Mouse (Mus musculus) heart, embryonic 10.5 days (tissue): ENCODE measurements at regions not wholly inside any gene's neighbourhood (a gene's known extent, or its start where the extent isn't known, plus 50 kb on each side); places are given as distances from the start of the nearest gene placed in this dataset.

Experiments used
- DNase-seq: peaks from one replicate; pipeline ENCODE4 v3.0.0-alpha.2; 2017; ENCODE audit warnings: low spot score
- H3K27ac ChIP-seq: fragments of 300-500 bp; sonication (generic); 2 replicates; pipeline ENCODE4 v1.5.1; 2016; ENCODE audit warnings: mild to moderate bottlenecking
- H3K27me3 ChIP-seq: fragments of 300-500 bp; sonication (generic); 2 replicates; pipeline ENCODE4 v1.6.1; 2016; ENCODE audit warnings: mild to moderate bottlenecking; ENCODE audit not compliant: poor library complexity, insufficient read depth, severe bottlenecking
- H3K36me3 ChIP-seq: fragments of 300-500 bp; sonication (generic); 2 replicates; pipeline ENCODE4 v1.6.1; 2016; ENCODE audit warnings: mild to moderate bottlenecking, moderate library complexity
- H3K4me1 ChIP-seq: fragments of 300-500 bp; sonication (generic); 2 replicates; pipeline ENCODE4 v1.6.1; 2016; ENCODE audit warnings: mild to moderate bottlenecking
- H3K4me3 ChIP-seq: fragments of 300-500 bp; sonication (generic); 2 replicates; pipeline ENCODE4 v1.5.1; 2016; ENCODE audit warnings: mild to moderate bottlenecking, moderate library complexity
- H3K9me3 ChIP-seq: fragments of 300-500 bp; sonication (generic); 2 replicates; pipeline ENCODE4 v1.6.1; 2016; ENCODE audit warnings: mild to moderate bottlenecking, moderate library complexity
- WGBS: fragments of 180-500 bp; shearing (Covaris S2); methylation state at CpG from one replicate; pipeline ENCODE4 v1.1.7; 2016; 5-methylcytosine and 5-hydroxymethylcytosine counted together

DNA sequence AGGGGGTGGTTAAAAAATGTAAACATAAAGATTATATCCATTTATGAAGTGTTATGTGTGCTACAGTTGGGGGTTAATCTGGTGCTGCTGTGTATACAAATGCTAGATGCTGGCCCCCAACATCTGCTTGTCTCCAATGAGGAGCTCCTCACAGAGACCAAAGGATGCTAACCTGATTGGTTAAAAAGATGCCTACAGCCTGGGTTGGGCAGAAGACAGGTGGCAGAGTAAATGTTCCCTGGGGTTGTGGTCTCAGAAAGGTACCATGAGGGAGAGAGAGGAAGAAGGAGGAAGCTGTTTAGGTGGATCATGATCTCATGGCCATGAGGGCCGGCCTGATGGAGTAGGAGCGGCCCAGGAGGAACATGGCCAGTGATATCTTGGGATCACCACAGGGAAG lies 133.0 kb upstream of the Dyrk2 start:
- DNase-seq = no peak
- no peak overlapping the region for H3K27ac ChIP-seq
- whole genome bisulfite sequencing = 83% methylated on average over 2 of the region's 2 CpGs
- H3K4me3 ChIP-seq = no peak overlapping the region
- H3K9me3 ChIP-seq = no peaks in the 10 kb centered on the region
- H3K36me3 ChIP-seq = no peaks in the 10 kb centered on the region
- 0 out of 2 replicates have a peak, but pooled peaks cover 3% of the 10 kb centered on the region for H3K4me1 ChIP-seq
- H3K27me3 ChIP-seq = no peaks in the 10 kb centered on the region

DNA sequence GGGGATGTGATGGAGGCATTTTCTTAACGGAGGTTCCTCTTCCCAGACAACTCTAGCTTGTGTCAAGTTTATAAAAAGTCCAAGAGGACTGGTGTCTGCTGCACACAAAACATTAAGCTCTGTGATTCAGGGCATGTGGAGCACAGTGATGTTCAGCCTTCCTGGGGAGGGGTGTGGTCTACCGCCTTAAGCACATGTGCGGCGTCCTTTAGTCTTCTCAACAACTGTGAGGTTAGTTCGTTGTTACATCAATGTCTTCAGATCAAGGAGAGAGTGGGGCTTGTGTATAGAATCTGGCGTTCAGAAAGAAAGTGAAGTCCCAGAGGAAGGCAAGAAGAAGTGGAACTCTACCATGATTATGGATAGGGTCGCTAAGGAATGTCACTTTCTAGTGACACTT lies 131.9 kb upstream of the Dyrk2 start:
- Histone ChIP-seq H3K36me3 (no peaks in the 10 kb centered on the region), H3K27me3 (no peaks in the 10 kb centered on the region), H3K9me3 (no peaks in the 10 kb centered on the region), H3K27ac (no peak overlapping the region), H3K4me1 (0 out of 2 replicates have a peak, but pooled peaks cover 3% of the 10 kb centered on the region), H3K4me3 (no peak overlapping the region)
- no peak for DNase-seq
- WGBS = 86% methylated on average over 7 of the region's 7 CpGs

DNA sequence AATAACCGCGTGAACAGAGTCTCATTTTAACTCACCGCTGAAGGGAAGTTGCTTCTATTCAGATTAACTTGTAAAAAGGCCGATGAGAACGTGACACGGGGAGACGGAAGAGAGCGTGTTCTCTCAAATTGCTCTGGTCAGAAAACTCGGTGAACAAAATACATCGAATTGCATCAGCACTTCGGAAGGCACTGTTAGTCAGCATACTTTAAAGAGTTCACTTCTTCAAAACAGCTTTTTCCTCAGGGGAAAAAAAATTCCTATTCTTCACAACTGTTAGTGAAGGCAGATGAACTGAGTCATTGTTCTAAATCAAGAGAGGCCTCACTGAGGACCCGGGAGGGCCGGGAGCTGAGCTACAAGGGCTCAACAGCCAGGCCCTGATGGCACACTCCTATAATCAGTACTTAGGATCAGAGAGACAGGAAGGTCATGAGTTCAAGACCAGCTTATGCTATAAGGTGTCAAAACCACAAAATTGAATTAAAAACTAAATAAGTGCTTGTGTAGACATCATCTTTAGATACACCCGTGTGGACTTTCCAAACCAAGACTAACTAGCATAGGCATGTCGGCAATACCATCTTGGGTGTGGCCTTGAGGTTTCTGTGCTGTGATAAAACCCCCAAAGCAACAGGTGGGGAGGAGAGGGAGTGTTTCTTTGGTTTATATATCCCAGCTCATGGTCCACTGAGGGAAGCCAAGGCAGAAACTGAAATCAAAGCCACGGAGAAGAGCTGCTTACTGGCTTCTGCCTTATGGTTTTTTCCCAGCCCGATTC lies 131.2 kb upstream of the Dyrk2 start:
- Histone ChIP-seq H3K4me1 (0 out of 2 replicates have a peak, but pooled peaks cover 3% of the 10 kb centered on the region), H3K36me3 (no peaks in the 10 kb centered on the region), H3K9me3 (no peaks in the 10 kb centered on the region), H3K27me3 (no peaks in the 10 kb centered on the region), H3K4me3 (no peak overlapping the region), H3K27ac (no peak overlapping the region)
- 87% methylated on average over 17 of the region's 17 CpGs for WGBS
- DNase-seq = no peak

DNA sequence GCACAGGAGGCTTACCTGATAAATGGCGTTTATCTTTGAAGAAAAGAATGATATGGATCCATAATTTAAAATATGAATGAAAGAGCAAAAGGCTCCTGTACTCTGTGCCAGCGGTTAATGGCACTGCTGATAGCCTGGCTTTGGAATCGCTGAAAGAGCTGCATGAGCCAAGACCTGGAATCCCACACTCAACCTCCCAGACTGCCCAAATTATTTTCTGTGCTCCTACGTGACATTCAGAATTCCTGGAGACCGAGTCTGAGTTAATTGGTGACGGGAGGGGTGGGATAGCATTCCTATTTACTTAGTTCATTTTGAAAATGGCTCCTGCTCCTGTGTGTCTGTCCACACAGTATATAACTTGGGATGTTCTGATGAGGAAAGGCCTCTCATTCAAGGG lies 129.0 kb upstream of the Dyrk2 start:
- WGBS = 70% methylated on average over 6 of the region's 6 CpGs
- Histone ChIP-seq H3K36me3 (no peaks in the 10 kb centered on the region), H3K4me1 (peaks cover 10% of the 10 kb centered on the region), H3K27me3 (no peaks in the 10 kb centered on the region), H3K9me3 (no peaks in the 10 kb centered on the region), H3K4me3 (no peak overlapping the region), H3K27ac (no peak overlapping the region)
- no peak for DNase-seq

DNA sequence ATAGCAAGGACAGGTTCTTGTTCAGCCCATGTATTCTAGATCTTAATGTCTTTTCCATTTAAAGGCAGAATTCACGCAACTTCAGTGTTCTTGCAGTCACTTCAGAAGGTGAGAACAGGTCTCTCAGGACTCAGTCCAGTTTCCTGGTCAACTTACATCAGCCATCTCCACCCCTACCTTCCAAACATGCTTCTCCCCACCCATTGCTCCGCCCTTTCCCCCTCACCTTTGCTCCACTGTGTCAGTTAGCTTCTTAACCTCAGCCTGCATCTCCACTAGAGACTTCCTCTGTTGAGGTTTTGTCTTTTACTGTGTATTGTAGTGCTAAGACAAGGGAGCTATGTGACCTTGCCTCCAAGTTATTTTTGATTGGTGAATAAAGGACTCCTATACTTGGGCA lies 127.0 kb upstream of the Dyrk2 start:
- peaks cover 8% of the 10 kb centered on the region for H3K4me1 ChIP-seq
- 89% methylated on average over 2 of the region's 2 CpGs for WGBS
- H3K36me3 ChIP-seq = no peaks in the 10 kb centered on the region
- no peaks in the 10 kb centered on the region for H3K27me3 ChIP-seq
- H3K9me3 ChIP-seq = no peaks in the 10 kb centered on the region
- H3K4me3 ChIP-seq = no peak overlapping the region
- H3K27ac ChIP-seq = no peak overlapping the region
- no peak for DNase-seq

DNA sequence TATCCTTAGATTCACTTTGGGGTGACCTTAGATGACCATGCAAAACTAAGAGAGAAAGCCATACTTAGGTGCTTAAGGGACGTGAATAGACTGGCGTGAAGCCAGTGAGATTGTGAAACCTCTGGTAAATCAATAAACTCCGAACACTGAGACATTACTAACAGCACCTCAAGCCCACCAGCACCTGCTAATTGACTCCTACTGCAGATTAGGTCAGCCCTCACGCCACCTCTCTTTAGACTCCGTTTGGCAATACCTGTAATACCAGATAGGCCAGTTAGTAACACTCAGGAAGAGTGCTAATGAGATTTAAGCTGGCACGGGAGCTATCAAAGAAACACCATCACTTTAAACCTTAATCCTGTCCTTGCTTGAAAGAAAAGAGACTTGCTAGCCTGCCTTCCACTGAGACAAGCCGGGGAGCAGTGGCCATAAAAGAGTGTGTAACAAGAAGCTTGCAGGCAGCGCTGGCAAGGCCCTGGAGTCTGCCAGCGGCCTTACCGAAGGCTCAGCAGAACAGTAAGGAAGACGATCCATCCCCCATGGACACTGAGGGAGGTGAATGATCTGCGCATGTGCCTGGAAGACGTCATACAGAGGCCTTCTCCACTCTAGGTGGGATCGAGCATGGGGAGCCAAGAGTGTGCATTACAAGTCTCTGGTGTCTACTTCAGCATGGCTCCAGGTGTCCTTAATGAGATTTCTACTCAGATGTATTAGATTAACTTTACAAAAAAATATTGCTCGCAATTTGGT lies 124.0 kb upstream of the Dyrk2 start:
- Histone ChIP-seq H3K9me3 (no peaks in the 10 kb centered on the region), H3K4me1 (peaks cover 11% of the 10 kb centered on the region), H3K27me3 (no peaks in the 10 kb centered on the region), H3K27ac (no peak overlapping the region), H3K4me3 (no peak overlapping the region), H3K36me3 (no peaks in the 10 kb centered on the region)
- 54% methylated on average over 15 of the region's 15 CpGs for WGBS
- DNase-seq = no peak

DNA sequence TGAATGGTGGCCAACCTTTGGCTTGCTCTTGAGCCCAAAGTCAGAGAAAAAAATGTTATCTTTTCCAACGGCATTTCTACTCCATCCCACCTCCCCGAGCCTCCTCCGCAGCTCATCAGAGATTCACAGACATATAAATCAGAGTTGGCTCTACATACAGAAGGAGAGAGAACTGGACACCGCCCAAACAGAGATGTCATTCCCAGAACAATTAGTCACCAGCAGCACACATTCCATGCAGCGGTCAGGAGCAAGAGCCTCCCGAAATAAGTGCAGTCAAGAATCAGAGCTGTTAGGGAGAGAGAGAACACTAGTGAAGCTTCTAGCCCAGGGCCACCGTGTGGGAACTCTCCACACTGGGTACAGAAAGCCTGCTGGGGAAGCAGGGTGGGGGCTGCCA lies 121.2 kb upstream of the Dyrk2 start:
- no peak for DNase-seq
- 60% methylated on average over 7 of the region's 7 CpGs for WGBS
- H3K27me3 ChIP-seq = no peaks in the 10 kb centered on the region

DNA sequence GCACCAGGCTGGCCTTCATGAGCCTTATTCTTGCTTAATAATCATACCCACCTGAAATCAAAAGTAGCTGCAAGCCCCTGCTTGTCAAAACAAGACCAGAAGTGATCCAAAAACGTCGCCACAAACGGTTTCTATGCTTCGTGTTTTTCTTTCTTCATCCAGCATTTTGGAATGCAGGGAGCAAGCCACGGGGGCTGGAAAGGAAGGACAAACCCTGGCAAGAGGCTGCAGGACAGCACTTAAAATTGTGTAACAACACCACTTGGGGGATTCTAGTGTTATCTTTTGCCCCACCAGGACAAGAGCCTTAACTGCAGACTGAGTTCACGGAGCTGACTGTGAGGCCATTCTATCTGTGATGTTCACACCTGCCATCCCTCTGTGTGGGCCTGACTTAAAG lies 120.5 kb upstream of the Dyrk2 start:
- H3K27ac ChIP-seq = no peak overlapping the region
- H3K27me3 ChIP-seq = no peaks in the 10 kb centered on the region
- H3K4me3 ChIP-seq = no peak overlapping the region
- DNase-seq = no peak
- H3K4me1 ChIP-seq = peaks cover 11% of the 10 kb centered on the region
- H3K9me3 ChIP-seq = no peaks in the 10 kb centered on the region
- 54% methylated on average over 6 of the region's 6 CpGs for WGBS
- no peaks in the 10 kb centered on the region for H3K36me3 ChIP-seq

More for the DNA sequence above, 121.2 kb upstream of the Dyrk2 start:
- Histone ChIP-seq H3K4me3 (no peak overlapping the region), H3K4me1 (peaks cover 11% of the 10 kb centered on the region), H3K36me3 (no peaks in the 10 kb centered on the region), H3K27ac (no peak overlapping the region), H3K9me3 (no peaks in the 10 kb centered on the region)

DNA sequence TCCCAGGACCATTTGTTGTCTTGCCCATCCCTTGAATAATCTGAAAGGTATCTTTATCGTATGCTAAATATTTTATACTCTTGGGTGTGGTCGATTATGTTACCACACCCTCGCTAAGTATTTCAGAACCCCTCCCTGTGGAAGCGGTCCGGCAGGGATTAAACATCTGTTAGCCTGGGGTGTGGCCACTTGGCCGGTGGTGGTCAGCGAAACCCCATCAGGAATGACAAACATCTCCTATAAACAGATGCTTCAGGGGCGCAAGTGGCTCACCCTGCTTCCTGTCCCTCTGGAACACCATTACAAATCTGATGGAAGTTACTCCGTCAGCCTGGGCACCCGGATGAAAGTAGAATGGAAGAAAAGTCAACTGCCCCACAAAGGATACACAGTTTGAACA lies 119.8 kb upstream of the Dyrk2 start:
- H3K4me3 ChIP-seq = no peak overlapping the region
- H3K27ac ChIP-seq = no peak overlapping the region
- H3K4me1 ChIP-seq = peaks cover 11% of the 10 kb centered on the region
- H3K9me3 ChIP-seq = no peaks in the 10 kb centered on the region
- 75% methylated on average over 10 of the region's 10 CpGs for WGBS
- no peak for DNase-seq
- H3K27me3 ChIP-seq = no peaks in the 10 kb centered on the region
- H3K36me3 ChIP-seq = no peaks in the 10 kb centered on the region

DNA sequence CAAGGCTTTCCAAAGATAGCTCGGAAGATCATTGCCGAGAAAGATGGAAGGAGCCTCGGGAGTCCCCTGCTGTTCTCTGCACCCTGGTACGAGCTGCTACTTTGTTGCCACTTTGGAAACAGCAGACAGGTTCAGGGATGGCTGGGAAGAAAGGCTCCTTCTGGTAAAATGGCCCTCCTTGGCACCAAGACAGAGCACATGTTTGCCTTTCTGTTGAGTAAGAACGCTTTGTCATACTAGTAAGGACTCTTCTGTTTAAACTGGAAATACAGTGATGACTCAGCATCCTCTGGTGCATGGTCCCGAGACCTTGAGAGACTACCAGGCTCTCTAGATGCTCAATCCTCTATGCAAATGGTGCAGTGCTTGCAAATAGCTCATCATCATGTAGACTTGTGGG lies 118.2 kb upstream of the Dyrk2 start:
- H3K36me3 ChIP-seq = no peaks in the 10 kb centered on the region
- 76% methylated on average over 6 of the region's 6 CpGs for WGBS
- no peak overlapping the region for H3K4me3 ChIP-seq
- H3K4me1 ChIP-seq = peaks cover 3% of the 10 kb centered on the region; the same call in 1 of the 2 replicates
- H3K27ac ChIP-seq = no peak overlapping the region
- no peaks in the 10 kb centered on the region for H3K9me3 ChIP-seq
- no peak for DNase-seq
- no peaks in the 10 kb centered on the region for H3K27me3 ChIP-seq

DNA sequence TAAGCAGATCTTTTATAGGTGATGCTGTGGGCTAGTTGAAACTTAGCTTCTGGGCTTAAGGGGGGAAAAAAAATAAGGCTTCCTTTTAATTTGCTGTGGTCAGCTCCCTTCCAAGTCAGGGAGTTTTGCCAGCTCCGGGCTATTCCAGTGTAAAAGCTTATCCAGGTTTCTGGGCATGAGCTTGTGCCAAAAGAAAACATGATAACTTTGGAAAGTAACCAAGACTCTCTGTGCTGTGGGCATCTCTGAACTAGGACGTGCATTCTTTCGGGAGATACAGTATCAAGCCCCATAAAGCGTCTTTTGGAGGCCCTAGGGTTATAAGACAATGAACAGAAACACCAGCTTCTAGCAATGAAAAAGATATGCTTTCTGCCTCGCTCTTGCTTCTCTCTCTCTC lies 114.6 kb upstream of the Dyrk2 start:
- DNase-seq = no peak
- 73% methylated on average over 5 of the region's 5 CpGs for WGBS
- no peaks in the 10 kb centered on the region for H3K36me3 ChIP-seq

DNA sequence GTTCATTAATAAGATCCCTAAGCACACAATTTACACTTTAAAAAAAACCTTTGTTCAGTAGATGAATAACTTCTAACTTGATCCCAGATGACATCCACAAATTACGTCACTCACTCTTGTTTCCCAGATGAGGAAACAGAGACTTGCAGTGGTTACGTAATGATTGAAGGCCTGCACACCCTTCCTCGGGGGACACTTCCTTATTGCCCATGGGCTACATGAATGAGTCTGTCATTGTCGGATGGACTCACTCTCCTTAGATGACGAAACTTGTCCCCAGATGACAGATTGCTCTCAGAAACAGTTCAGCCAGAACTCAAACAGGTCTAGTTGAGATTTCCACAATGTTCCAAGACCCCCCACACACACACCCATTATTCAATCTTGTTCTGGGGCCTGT lies 111.4 kb upstream of the Dyrk2 start:
- no peak overlapping the region for H3K4me3 ChIP-seq
- no peak overlapping the region for H3K27ac ChIP-seq
- WGBS = 83% methylated on average over 5 of the region's 5 CpGs
- no peak for DNase-seq
- H3K9me3 ChIP-seq = no peaks in the 10 kb centered on the region
- H3K36me3 ChIP-seq = no peaks in the 10 kb centered on the region
- H3K4me1 ChIP-seq = peaks cover 6% of the 10 kb centered on the region
- H3K27me3 ChIP-seq = peaks cover 18% of the 10 kb centered on the region

More for the DNA sequence above, 114.6 kb upstream of the Dyrk2 start:
- no peaks in the 10 kb centered on the region for H3K4me1 ChIP-seq
- no peak overlapping the region for H3K4me3 ChIP-seq
- no peaks in the 10 kb centered on the region for H3K27me3 ChIP-seq
- no peak overlapping the region for H3K27ac ChIP-seq
- no peaks in the 10 kb centered on the region for H3K9me3 ChIP-seq

DNA sequence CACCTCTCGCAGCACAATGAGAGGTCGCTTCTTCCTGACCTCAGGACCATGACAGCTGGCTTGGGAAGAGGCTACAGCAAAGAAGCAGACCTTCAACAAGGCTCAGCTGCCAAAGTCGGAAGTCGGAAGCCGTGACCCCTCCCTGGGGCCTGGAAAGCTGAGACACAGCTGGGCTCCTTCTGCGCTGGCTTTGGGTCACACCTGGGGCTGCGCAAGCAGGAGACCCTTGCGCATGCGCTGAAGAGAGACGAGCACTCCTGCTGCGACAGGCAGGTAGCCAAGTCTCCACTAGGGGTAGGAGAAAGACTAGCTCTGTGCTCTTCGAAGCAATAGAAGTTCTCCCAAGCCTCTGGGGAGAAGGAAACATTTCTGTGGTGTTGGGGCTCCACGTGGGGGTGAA lies 109.3 kb upstream of the Dyrk2 start:
- 45% methylated on average over 13 of the region's 13 CpGs for WGBS
- no peaks in the 10 kb centered on the region for H3K9me3 ChIP-seq
- H3K27ac ChIP-seq = no peak overlapping the region
- peak; percentile 74 for DNase-seq
- H3K36me3 ChIP-seq = no peaks in the 10 kb centered on the region
- peaks cover 20% of the 10 kb centered on the region for H3K27me3 ChIP-seq
- H3K4me3 ChIP-seq = no peak overlapping the region
- peaks cover 6% of the 10 kb centered on the region for H3K4me1 ChIP-seq
